Mouse (Mus musculus): ENCODE data around the gene Col25a1.

Col25a1 gene

DNA sequence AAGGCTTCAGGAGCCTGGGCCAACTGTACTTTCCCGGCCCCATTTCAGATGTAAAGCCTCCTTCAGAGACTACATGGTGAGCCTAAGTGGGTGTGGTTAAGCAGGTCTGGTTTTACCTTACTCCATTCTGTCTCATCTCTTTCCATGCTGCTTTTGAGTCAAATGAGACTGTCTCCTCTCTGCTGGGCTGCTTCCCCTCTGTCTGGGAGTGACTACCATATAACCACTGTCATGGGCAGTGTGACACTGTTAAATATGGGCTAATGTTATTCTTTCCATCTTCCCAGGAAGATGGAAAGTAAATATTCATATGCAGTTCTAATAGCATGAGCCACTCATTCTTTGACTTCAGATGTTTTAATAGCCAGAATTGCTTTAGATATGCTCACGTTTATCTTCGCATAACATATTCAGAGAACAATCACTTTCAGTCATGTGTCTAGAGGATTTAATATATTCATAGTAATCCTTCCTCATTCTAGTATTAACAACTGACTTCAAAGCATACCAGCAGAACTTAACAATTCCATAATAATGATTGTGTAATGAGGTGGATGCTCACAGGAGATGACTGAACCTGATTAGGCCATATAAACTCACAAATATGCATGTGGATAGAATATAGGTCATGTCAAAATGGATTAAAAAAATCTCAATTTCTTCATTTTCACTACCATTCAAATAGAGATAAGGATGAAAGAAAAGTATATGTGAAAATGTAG lies 243.5 kb downstream of the Col25a1 start:
- no peak for DNase-seq (ENCODE audit: low spot score in 2 of 2)

DNA sequence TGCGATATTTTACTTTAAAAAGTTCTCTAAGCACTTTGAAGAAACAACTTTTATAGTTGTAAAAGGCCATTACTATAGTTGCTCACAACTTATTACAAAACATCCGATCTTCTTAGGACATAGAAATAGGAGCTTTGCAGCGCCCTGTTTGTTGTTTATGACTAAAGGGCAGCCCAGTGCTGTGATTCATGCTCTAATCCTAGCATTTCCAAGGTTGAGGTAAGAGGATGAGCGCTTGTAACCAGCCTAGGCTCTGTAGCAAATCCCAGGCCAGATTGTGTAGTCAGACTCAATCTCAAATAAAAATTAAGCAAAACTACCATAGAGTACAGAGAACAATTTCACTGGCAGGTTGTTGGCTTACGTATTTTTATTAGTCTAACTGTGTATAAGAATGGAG lies 246.5 kb downstream of the Col25a1 start:
- no peak for DNase-seq (ENCODE audit: low spot score in 2 of 2)

DNA sequence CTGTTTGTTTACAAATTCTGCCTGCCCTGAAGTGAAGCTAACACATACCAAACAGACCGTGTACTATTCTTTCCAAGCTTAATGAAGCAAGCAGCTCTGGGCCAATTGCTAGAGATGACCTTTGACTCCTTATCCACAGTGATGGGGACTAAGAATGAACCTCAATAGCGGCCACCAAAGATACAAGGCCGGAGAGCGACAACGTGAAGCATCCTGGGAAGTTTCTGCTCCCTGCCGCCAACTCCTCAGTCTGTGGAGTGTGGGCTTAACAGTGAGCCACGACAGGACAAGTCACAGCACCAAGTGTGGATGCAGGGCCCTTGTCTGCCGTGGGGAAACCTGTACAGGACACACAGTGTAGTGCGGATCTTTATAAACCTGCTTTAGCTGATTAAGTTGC lies 247.3 kb downstream of the Col25a1 start:
- no peak for DNase-seq (ENCODE audit: low spot score in 2 of 2)

DNA sequence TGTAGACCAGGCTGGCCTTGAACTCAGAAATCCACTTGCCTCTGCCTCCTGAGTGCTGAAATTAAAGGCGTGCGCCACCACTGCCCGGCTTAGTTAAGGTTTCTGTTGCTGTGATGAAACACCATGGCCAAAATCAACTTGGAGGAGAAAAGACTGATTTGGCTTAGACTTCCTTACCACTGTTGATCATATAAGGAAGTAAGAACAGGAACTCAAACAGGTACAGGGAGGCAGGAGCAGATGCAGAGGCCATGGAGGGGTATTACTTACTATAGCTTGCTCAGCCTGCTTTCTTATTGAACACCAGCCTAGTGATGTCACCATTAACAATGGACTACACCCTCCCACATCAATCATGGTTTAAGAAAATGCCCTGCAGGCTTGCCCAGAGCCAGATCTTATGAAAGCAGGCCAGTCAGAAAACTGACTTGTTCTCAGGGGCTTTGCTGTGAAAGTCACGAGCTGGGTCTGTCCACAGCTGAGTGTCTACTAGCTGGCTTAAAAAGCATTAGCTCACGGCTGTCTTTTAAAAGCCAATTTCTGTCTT lies 249.1 kb downstream of the Col25a1 start:
- no peak for DNase-seq (ENCODE audit: low spot score in 2 of 2)

DNA sequence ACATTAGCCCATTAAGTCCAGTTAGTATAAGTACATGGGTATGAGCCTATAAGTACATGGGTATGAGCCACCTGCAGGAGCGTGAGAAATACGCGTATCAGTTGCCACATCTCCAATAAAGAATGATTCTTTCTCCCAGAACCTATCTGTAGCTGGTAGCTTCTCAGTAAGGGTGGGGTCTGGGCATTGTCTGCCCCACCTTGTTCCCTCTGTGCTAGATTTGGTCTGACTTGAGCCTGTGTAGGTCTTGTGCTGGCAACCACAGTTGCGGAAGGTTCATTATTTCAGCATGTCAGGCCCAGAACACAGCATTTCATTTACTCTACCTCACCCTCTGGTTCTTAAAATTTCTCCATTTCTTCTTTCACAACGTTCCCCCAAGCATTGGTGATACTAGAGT lies 250.4 kb downstream of the Col25a1 start:
- no peak for DNase-seq (ENCODE audit: low spot score in 2 of 2)

DNA sequence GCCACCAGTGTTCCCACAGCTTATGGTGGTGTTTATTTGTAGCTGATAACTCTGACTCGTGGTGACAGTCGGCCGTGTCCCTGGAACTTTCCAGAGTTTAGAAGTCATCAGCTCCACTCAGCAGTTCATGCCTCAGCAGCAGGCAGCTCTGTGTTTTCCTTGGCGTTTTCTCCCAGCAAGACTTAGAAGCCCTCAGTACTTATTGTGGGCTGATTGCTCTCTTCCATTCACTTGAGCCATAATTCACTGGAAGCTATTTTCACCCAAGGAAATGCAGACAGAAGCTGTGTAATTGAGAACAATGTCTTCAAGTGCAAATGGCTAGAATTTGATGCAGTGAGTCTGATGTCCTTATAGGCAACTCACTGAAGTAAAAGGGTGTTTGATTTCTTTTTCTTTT lies 254.6 kb downstream of the Col25a1 start:
- no peak for DNase-seq (ENCODE audit: low spot score in 2 of 2)

DNA sequence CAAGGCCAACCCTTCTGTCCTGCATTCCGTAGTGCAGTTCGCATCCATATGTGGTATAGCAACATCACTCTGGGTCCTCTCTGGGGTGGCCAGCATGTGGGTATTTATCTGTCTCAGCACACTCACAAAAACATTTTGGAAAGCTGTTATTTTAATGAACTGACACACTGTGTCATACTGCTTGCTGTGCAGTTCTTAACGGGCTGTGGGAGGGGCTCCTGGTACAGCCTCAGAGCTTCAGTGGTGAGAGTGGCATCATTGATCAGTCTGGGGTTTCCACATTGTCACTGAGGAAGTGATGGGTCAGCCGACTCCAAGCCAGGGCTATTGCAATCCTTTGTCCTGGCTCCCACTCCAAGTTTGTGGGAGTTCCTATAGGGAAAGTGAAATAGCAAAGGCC lies 255.9 kb downstream of the Col25a1 start:
- no peak for DNase-seq (ENCODE audit: low spot score in 2 of 2)

DNA sequence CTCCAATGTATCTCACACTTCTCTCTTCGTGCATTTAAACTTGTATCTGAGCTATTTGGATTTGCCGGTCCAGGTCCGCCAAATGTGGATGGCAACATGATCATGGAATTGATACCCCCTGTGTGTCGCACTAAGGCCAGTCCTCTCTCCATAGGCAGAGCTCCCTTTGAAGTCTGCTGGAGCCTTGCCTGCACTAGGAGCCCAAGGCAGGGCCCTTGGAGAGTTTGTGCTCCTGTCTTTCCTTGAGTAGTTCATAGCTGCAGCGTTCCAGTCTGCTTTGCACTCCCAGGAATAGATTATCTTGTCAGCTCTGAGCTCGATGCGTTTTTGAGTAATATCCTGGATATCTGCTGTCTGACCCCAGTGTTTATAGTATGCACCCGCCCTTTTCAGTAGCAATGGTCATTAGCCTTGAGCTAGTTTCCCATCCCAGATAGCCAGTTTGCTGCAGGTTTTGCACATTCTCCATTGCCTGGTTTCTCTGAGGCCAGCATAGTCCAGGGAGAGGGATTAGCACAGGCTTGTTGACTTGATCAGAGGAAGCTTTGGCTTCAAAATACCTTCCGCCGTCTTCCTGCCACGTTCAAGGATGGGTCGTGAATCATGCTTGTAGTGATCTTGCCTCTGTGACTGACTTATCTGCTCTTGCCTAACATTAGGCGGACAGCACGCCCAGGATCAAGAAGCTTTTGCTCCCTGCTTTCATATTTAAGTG lies 258.1 kb downstream of the Col25a1 start:
- no peak for DNase-seq (ENCODE audit: low spot score in 2 of 2)

DNA sequence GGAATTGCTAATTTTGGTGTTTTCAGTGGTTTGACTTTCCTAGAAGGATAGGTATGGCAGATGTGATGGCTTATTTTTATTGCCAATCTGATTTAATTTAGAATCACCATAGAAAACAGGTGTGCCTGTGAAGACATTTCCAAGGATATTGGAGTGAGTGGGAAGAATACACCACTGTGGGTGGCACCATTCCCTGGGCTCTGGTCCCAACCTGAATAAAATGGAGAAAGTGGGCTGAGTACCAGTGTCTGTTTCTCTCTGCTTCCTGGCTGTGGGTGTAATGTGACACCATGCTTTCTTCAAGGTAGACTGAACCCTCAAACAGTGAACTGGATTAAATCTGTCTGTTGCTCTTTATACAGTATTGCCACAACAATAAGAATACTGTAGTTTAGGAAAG lies 265.3 kb downstream of the Col25a1 start:
- no peak for DNase-seq (ENCODE audit: low spot score in 2 of 2)

DNA sequence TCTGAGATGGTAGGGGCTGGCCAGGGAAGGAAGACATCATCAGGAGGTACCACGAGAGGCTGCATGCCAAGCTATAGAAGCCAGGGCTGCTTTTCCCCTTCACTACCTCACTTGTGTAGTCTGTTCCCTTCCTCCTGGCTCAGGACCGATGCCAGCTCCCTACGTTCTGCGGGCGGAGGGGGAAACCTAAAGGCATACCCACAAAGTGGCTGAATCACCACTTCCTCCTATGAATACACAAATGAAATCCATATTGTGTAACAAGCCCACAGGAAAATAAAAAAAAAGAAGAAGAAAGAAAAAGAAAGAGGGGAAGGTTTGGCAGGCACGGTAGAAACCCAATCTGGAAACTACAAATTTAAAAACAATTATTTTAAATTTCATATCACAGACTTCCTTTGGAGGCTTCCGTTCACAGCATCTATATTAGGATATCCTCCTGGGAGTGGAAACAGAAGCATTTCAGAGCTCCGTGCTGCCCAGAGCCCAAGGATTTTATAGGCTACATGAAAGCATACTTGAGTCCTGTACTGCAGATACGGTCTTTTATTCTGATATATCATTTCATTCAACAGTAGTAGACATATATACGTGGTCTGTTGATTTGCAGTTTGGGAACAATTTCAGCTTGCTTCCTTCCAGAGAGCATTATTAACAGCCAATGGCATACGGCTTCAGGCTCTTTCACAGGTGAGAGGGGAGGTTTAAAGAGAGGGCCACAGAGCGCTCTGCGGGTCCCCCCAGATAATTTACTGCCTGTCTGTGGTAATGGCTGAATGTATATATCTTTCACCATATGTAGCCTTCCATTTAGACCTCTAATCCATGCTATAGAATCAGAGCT lies 269.6 kb downstream of the Col25a1 start:
- peak; percentile 29 to 58 for DNase-seq (ENCODE audit: low spot score in 2 of 2)

DNA sequence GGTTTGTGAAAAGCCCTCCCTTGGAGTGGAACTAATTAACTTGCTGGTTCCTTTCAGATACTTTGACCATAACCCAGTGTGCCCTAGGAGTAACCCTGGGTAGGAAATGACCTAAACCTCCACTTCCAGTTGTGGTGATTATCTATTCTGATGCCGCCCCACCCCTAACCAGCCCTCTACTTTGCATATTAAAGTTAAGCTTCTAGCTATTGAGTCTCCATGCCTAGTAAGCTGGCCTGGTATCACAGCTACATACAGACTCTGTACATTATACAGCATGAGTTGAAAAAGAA lies 270.2 kb downstream of the Col25a1 start:
- no peak for DNase-seq (ENCODE audit: low spot score in 2 of 2)

DNA sequence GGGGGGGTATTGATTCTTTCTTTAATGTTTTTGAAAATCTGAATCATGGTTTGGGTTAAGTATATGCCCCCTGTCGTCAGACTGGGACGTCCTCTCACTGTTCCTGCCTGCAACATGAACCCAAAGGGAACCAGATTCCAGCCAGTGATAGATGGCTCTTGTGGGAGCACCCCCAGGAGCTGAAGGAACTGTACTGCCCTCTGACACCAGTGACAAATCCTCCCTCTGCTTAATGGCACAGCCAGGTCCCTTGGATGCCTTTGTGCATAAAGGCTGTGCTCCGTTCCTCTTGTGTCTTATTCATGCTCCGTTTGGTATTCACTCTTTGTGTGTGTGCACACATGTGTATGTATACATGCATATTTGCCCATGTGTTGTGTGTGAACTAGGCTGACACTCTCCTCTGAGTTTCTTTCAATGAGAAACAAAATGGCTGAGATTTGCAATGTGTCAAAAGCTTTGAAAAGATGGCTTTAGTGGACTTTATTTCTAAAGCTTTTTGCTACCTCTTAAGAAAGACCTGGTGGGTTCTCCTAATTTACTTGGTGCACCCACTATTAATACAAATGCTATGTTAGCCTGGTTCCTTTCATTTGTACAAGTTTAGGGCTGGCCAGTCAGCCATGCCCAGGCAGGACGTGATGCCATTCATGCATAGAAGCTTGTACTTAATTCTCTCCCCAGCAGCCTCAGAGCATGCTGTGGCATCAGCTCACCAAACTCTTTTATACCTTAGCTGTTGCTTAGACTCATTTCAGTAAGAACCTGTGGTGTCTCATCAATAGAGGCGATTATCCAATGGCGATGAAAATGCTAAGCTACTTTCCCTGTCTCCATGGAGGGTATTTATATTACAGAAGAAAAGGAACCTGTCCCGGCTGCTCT lies 273.5 kb downstream of the Col25a1 start:
- no peak for DNase-seq (ENCODE audit: low spot score in 2 of 2)

DNA sequence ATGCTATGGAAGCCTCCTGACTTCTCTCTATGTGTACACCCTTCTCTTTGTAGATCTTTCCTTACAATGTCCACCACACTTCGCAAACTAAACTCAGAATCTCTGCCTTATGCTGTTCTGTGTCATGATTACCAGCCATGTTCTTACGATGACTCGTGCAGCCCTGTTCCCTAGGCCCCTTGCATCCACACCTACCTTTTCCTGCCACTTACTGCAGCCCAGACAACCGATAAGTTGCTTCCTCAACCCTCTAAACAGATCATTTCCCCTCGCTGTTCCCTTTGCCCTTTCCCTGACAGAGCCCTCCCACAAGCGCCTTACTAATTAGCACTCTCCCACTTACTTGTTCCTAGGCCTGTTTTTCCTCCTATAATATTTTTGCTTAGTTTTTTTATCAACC lies 275.9 kb downstream of the Col25a1 start:
- DNase-seq (ENCODE audit: low spot score in 2 of 2): no peak

DNA sequence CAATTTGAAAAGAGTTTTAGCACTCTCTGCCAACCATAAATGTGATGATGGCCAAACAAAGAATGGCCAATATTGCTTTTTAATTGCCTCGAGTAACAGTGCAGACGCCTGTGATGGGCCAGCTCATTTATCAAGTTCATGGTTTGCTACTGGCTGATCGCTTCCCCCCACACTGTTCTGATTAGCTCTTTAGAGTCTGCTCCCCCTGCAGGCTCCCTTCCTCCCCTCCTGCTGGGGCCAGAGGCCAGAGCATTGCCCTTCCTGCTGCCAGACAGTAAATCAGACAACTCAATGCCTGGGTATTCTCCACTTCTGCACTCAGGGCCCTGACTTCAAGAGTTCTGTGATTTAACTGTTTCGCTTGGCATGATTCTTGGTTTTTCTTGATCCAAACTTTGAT lies 281.9 kb downstream of the Col25a1 start:
- DNase-seq (ENCODE audit: low spot score in 2 of 2): no peak

DNA sequence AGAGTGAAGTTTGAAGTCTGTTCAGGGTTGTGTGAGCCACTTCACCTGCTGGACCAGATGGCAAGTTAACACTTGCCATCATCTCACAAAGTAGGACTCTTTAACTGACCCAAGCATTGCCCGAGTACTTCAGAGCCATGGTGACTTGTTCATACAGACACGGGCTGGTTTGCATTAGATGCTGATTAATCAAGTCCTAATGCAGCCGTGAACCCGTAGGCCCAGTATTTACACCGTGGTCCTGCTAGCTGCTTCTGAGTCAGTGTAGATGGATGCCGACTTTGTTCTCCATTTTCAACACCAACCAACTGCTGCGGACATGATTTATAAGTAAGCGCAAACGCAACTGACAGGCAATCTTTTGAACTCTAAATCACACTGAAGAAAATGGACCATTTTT lies 287.6 kb downstream of the Col25a1 start:
- no peak for DNase-seq (ENCODE audit: low spot score in 2 of 2)

DNA sequence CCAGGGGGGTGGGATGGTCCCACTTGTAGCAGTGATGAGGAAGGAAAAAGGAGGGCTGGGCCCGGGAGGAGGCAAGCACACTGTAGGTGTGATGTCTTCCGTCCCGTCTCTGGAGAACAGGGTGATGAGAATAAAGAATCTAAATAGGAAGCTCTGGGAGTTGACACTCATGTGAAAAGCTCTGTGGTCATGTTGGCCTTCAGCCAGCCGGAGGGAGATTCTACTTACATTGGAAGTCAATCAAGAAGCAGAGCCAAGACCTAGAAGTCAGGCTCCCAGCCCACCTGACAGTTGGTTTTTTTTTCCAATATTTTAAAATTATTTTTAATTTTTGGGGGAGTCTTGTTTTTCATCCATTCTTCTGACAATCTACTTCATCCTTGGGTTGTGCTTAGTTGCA lies 297.5 kb downstream of the Col25a1 start:
- no peak for DNase-seq (ENCODE audit: low spot score in 2 of 2)

DNA sequence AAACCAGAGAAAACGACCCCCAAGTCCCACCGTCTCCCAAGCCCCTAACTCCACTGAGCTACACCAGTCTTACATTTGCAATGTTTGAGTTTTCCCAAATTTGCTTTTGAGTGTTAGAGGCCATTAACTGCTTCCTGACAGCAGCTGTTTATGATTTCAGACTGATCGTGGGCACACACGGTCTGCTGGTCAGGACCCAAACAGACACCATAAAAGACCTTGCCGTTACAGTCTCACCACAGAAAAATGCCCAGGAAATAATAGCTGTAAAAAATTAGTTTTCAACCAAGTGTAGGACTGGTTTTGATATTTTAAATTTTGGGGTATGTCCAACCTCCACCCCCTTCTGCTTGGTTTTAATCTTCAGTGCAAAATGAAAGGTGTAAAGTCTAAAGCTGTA lies 298.8 kb downstream of the Col25a1 start:
- no peak for DNase-seq (ENCODE audit: low spot score in 2 of 2)

DNA sequence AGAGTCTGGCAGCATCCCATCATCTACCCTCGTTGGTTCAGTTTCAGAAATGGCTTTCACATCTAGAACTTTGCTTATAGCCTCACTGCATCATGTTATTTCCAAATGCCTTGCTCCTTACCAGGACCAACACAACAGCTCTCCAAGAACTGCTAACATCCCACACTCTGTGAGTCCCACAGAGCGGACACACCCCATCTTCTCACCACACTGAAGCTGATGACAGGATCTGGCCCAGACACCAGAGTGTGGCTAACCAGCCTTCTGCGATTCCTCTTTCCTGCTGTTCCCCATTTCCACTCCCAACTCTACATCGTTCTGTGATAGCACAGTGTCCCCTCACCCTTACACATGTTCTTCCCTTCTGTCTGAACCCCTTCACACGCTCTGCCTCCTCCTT lies 301.5 kb downstream of the Col25a1 start:
- DNase-seq (ENCODE audit: low spot score in 2 of 2): peak; percentile 9 to 34

DNA sequence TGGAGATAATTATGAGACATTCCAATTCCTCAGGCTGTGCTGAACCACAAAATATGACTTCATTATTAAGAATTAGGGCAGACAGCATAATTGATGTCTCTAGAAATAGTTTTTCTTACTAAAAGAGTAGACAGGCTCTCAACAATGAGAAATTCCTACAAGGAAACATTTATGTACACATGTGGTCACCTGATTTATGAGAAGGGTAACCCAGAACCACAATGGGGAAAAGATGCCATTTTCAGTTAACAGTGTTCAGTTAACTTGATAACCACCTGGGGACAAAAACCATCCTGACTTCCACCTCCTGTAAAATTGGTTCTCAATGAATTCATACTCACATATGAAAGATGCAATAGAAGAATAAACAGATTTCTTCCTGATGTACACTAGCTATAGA lies 305.7 kb downstream of the Col25a1 start:
- DNase-seq (ENCODE audit: low spot score in 2 of 2): no peak

DNA sequence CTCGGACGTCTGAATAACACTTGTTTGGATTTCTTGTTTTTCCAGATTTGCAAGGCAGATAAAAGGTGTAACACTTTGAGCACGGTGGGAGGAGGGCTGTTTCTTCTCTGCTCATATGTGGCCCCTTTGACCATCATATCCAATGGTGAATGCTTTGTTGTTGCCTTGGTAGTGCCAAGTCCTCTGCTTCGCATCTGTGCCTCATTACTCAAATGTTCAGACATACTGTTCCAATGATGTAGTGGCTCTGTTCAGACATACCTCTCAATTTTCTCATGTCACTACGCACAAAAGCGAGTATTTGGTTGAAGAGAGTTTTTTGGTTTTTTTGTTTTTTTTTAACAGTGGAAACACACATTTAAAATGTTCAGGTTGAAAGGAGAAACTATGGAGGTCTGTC lies 308.5 kb downstream of the Col25a1 start:
- DNase-seq (ENCODE audit: low spot score in 2 of 2): no peak

DNA sequence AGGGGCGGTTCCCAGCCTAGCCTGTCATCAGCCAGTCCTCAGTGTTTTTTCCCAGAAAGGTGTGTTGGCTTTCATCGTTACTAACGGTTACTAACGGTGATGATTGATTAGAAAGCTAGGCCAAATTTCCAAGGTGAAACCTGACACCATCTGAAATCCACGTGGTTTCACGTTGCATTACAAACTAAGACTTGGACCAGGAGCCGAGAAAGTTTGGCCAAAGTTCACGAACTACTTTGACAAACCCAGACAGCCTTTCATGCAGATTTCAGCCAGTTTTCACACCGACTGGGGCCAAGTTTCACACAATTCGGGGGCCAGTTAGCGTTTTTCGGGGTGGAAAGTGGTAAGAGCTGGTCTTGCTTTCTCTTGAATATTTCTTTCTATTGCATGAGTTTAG lies 309.4 kb downstream of the Col25a1 start:
- DNase-seq (ENCODE audit: low spot score in 2 of 2): no peak
